Mouse (Mus musculus): ENCODE data around the gene Dguok.

- no peak for TF ChIP-seq GATA1 (IDR thresholded peaks at IDR 0.05; ENCODE audit: low read length)
- no peak for TF ChIP-seq TAL1 (IDR thresholded peaks at IDR 0.05; ENCODE audit: low read length)
These were observed 69.5 kb downstream of the Dguok start for GRCm38 (mm10) chr6:83437225-83437624.
